Mouse (Mus musculus) urinary bladder, adult 18-20 months (tissue): ENCODE results near the gene Pnliprp2.

ENCODE experiments used
- DNase-seq, 2 experiments: peaks; one replicate each; pipeline ENCODE4 v3.0.0; 2022; ENCODE audit warnings: low spot score in 2 of 2, mixed read lengths in 2 of 2

Pnliprp2 gene

DNA sequence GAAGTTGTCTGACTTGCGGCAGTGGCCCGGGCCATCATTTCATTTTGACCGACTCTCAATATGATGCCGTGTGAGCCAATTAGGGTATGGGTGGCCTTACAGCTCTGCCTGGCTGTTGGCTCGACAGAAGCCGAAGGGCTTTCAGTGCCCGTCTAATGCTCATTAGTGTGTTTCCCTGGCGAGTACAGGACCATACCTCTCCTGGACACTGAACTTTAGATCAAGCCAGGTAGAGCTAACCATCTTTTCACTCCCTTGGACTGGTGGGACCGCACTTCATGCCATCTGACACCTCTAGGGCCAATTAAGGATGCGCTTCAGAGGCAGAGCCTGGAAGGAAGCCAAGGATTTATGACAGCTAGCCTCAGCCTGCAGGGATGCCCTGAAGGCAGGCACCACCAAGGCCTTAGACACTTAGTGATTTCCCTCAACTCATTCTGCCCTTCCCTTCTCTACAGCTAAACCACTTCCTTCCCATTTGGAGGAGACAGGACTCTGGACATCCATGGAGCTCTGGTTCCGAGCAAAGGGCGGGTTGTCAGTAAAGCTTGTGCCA lies 35.7 kb downstream of the Pnliprp2 start:
- DNase-seq, result no peak

GRCm38 (mm10) chr19:58805191-58805779 lies 45.8 kb downstream of the Pnliprp2 start:
- DNase-seq, result no peak

GRCm38 (mm10) chr19:58806364-58806763 lies 46.8 kb downstream of the Pnliprp2 start:
- DNase-seq, result peak; percentile 46 to 48

GRCm38 (mm10) chr19:58808864-58809263 lies 49.3 kb downstream of the Pnliprp2 start:
- DNase-seq, result no peak

- DNase-seq, result no peak
Measured at GRCm38 (mm10) chr19:58810536-58810935, 51.0 kb downstream of the Pnliprp2 start.

DNA sequence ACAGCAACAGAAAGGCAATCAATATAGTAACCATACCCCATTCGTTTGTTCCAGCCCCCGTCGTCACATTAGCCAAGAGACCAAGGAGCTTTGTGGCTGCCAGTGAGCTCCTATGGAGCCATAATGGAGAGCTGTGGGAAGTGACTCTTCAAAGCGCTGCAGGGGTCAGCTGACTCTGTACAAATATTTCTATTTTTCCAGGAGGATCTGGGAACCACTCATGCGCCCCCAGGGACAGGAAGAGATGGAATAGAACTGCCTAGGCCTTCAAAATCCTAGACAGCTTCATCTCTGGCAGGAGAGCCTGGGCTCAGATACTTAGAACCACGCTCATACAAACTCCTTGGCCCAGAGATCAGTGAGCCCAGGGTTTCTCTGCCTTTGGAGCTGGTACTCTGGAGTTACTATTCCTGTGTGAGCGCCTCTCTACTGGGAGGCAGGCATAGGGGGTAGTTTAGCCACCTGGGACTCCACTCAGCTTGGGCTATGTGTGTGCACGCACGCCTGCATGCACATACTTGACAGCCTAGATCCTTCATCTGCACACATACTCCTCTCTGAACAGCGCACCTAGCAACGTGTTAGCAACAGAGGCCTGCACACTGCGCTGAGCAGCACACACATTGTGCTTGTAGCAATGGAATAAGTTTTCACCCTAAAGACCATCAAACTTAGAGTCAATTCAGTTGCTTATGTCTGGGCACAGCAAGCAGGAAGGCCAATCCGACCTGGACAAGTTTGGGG lies 55.8 kb downstream of the Pnliprp2 start:
- DNase-seq, result no peak

- DNase-seq, result peak in 1 of 2 experiments; percentile 8
Measured at GRCm38 (mm10) chr19:58816453-58817041, 57.0 kb downstream of the Pnliprp2 start.

GRCm38 (mm10) chr19:58817398-58817797 lies 57.9 kb downstream of the Pnliprp2 start:
- no peak for DNase-seq

DNA sequence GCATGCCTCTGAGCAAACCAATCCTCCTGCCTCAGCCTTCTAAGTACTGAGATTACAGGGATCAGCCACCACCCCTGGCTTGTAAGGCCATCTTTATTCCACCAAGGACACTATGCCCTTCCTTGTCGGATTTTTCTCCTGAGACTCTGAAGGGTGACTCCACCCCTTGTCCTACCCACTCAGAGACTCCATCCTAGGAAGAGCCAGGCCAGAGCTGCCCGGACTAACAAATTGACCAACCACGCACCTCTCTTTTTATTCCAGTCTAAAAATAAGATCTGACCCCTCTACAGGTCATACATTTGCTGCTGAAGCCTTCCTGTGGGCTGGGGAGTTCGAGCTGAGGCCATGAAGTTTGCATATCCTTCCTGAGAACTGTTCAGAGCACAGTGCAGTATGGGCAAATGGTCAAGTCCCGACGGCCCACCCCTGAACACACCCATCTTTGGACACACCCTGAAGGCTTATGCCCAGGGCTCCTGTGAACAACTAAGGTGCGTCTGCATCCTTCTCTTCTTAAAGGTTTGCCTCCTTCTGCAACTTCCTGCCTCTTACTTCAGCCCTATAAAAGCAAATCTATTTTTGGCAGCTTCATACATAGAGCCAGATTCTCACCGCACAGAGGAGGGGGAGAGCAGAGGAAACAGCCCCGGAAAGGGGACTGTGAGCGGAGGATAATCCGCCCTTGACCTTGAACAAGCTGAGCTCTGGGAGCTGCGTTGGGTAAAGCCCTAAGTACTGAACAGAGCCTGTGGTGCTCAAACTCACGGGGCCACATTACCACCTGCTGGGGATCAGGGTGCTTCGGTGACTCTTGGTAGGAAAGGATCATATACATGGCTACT lies 59.3 kb downstream of the Pnliprp2 start:
- DNase-seq, result no peak

DNA sequence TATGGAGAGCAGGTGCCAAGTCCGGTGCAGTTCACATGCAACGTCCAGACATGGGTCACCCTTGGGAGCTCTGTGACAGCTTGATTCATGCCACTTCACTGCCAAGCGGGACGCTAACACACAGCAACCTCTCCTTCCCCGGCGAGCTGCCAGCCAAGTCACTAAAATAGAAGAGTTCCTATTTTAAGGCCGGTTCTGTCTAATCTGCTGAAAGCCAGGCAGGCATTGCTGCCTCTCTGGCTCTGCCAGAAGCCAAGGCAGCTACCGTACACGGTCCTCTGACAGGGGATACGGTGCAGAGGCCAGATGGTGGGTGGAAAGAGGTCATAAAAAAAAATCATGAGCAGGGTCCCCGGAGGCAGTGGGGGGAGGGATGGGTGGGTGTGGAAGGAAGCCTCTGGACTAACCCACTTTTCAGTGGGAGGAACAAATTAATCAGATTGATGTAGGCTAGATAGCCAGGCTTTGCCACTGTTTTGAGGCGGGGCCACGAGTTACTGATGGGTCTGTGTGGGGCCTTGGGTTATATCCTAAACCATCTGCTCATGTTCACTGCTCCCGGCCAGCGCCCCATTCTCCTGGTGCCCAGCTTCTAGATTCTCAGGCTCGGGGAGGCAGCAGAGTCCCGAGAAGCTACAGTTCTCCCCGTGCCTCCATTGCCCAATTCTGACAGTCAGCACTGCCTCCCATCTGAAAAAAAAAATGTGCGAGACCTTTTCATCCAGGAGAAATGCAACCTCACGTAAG lies 63.1 kb downstream of the Pnliprp2 start:
- no peak for DNase-seq

- DNase-seq, result no peak
Measured at GRCm38 (mm10) chr19:58823301-58823700, 63.8 kb downstream of the Pnliprp2 start.

GRCm38 (mm10) chr19:58824316-58824715 lies 64.8 kb downstream of the Pnliprp2 start:
- DNase-seq, result no peak
